Mouse (Mus musculus): ENCODE measurements around the gene Nbea.

- TF ChIP-seq ZC3H11A (IDR thresholded peaks at IDR 0.05; ENCODE audit: borderline replicate concordance, low read depth, low read length) = no peak
- no peak for TF ChIP-seq CHD2 (IDR thresholded peaks at IDR 0.05; ENCODE audit: low read depth, low read length)
- peak; percentile 82 for TF ChIP-seq ZNF384 (IDR thresholded peaks at IDR 0.05; ENCODE audit: low read depth, low read length)
- TF ChIP-seq MAFK (IDR thresholded peaks at IDR 0.05; ENCODE audit: insufficient read depth, low read depth, low read length) = no peak
Observed at GRCm38 (mm10) chr3:55787487-55788213, 395.9 kb downstream of the Nbea start.

All from ES-E14 (cell line).